8 mouse cellular contexts compared by ENCODE assay signal in genomic region chr19:53528752-53529454, GRCm38 (mm10). TPM values are rescaled to one million over a fixed set of nuclear protein-coding genes. Genes with fewer than 3 reads are reported as not detected.
DNase-seq lines count a peak whose midpoint lies in the region; ATAC-seq lines count a peak whose summit lies in the region.

Dusp5 (plus strand) TSS chr19:53529109.

- peak; percentile 99 for DNase-seq in MN1 (ENCODE audit: low spot score)
- DNase-seq in cerebellum, adult 9-10 months = peak; percentile 99
- DNase-seq in frontal cortex, adult 2 months (ENCODE audit: extremely low spot score in 1 of 2, low spot score in 1 of 2) = peak; percentile 87 to 97
- peak; percentile 98 for DNase-seq in hindbrain, embryonic 11.5 days (ENCODE audit: low spot score)
- peak; percentile 98 for DNase-seq in layer of hippocampus, postnatal 10 days (ENCODE audit: low spot score in 2 of 2)
- DNase-seq in lung, postnatal 10 days = peak; percentile 99
- peak; percentile 99 for DNase-seq in ovary, postnatal 36 days (ENCODE audit: low spot score)
- DNase-seq in thymus, postnatal 25 days = peak; percentile 100

- peak within 1 kb of the TSS; percentile 36; the same call in 1 of the 2 replicates for H3K27ac ChIP-seq in hindbrain, embryonic 11.5 days (ENCODE audit: low read depth, low read length)

- peak within 1 kb of the TSS; percentile 93 for H3K4me2 ChIP-seq in hindbrain, embryonic 11.5 days (replicated peaks; ENCODE audit: low read depth, low read length)

- peaks cover 5% of the 10 kb centered on the region for H3K4me1 ChIP-seq in hindbrain, embryonic 11.5 days (replicated peaks; ENCODE audit: control insufficient read depth, insufficient read depth, low read length)

- H3K4me3 ChIP-seq in hindbrain, embryonic 11.5 days (ENCODE audit: low read depth, low read length) = peak within 1 kb of the TSS; percentile 58

- no peaks in the 10 kb centered on the region for H3K9me3 ChIP-seq in hindbrain, embryonic 11.5 days (ENCODE audit: control insufficient read depth, low read length)

- H3K9ac ChIP-seq in hindbrain, embryonic 11.5 days (ENCODE audit: low read depth, low read length) = peak within 1 kb of the TSS; percentile 64

- peak; percentile 96 for ATAC-seq in hindbrain, embryonic 11.5 days (ENCODE audit: low FRiP score)

- H3K36me3 ChIP-seq in hindbrain, embryonic 11.5 days (ENCODE audit: control insufficient read depth, insufficient read depth, low read length) = no peaks in the 10 kb centered on the region

- 0% methylated on average over 63 of the region's 84 CpGs for WGBS in hindbrain, embryonic 11.5 days

- H3K27me3 ChIP-seq in hindbrain, embryonic 11.5 days (ENCODE audit: control insufficient read depth, insufficient read depth, low read length) = peaks cover 23% of the 10 kb centered on the region

RNA-seq across cellular contexts. Expression of gene Dusp5, which starts in this region (rescaled TPM):
- polyA plus RNA-seq in frontal cortex, adult 2 months (2012; rRNA removed) = 20.1 and 31.8 TPM in 2 replicates
- 2.3 and 2.7 TPM in 2 replicates for polyA plus RNA-seq in hindbrain, embryonic 11.5 days (2014; fragmentation: Nextera tagmentation; extraction: Ambion mirVana)
- 10 to 100 TPM in 1 of 2 experiments, 1 to 10 TPM in 1; 9.3 to 10.1 TPM for total RNA-seq in layer of hippocampus, postnatal 10 days (2021)

Comparison
In these comparisons a context has a peak if more than half of its experiments do, and no peak if none do; other contexts are left out.
1. Peak in every context shown above with its lines: DNase-seq, ATAC-seq, H3K4me3 ChIP-seq and H3K27ac ChIP-seq.